Mouse (Mus musculus) kidney, adult 9 months (tissue): ENCODE results near the gene Gal.

Source experiments
- DNase-seq: peaks from one replicate; pipeline ENCODE4 v3.0.0; 2022

The Gal gene

DNA sequence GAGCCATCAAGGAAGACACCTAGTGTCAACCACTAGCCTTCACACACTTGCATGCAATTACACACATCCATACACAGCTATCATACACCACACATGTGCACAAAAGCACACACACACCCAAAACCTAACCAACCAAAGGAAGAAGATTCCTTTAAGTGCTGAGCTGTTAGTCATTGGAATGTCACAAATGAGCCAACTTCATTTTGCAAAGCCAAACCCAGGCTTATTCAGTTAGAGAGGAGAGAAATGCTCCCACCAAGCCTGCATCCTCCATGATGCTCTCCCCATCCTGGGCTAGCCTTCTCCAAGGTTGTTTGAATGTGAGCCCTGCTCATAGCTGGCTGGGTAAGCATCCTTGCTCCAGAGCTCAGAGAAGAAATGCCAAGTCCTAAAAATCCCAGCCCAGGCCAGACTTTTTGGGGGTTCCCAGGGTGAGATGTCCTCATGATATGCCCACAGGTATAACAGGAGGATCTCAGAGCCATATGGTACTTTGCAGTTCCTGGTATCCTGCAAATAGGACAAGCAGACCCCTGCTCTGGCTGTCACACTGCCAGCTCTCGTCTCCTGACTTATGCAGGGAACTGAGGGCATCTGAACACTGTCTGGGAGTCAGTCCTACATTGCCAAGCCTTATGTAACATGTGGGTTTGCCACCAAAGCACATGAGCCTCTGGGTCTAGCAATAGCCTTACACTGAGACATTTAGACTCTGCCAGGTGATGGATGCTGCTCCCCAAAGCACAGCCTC, 8.6 kb downstream of the Gal start:
- no peak for DNase-seq

DNA sequence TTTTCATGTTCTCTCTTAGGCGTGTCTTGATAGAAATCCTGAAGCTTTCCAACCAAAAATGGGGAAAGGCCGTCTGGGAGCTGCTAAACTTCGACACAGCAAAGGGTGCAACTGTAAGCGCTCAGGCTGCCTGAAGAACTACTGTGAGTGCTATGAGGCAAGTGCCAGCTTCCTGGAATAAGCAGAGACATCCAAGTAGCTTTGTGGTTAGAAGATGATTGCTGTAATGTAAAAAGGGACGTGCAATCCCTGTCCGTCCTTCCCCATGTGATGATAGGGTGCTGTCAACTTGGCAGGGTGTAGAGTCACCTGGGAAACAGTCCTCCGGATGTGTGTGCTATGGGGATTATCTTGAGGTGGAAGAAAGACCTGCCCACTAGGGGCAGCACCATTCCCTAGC, 10.3 kb downstream of the Gal start:
- DNase-seq: no peak

DNA sequence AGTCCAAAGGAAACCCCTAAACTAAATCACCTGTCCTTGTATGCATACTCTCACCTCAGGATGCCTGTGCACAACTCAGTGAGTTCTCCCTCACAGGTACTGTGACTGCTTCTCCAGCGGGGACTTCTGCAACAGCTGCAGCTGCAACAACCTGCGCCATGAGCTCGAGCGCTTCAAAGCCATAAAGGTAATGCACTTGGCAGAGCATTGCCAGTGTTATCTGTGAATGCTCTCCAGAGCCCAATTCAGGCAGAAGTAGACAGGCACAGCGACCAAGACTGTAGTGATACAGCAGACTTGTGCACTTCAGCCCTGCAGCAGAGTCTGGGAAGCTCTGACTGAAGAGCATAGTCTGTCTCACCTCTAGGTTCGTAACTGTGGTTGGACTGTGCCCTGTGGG, 12.0 kb downstream of the Gal start:
- no peak for DNase-seq

DNA sequence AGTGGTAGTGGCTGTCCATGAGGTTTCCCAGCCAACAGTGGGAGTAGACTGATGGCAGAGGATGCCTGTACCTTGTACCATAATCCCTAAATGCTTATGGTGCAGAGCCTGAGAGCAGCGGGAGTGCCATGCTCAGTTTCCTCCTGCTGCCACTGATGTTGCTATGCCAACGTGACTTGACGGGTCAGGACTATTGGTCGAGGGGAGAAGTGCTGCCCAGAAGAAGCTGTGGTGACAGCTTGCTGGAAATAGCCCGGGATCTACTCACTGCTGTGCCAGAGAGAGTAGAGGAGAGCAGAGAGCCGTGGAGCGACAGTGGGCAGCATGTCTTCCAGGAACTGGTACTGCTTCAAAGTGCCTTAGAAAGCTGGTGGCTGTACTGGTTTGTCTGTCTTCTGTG, 12.4 kb downstream of the Gal start:
- DNase-seq: no peak

DNA sequence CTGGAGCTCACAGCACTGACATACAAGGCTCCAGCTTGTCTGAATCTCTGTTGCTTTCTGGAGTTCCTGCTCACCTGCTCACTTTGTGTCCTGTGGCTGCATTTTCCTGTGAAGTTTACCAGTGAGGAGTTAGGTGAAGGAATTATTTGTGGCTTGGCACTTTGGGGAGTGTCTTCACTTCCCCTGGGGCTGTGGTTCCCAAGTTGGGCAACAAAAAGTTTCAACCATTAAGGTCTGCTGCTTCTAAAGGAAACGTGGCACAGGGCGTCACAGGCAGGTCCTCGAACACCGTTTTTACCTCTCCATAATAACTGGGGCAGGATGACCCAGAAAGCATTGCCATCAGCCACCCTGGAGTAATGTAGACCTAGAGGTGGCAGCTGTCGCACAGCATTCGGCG, 12.8 kb downstream of the Gal start:
- no peak for DNase-seq

DNA sequence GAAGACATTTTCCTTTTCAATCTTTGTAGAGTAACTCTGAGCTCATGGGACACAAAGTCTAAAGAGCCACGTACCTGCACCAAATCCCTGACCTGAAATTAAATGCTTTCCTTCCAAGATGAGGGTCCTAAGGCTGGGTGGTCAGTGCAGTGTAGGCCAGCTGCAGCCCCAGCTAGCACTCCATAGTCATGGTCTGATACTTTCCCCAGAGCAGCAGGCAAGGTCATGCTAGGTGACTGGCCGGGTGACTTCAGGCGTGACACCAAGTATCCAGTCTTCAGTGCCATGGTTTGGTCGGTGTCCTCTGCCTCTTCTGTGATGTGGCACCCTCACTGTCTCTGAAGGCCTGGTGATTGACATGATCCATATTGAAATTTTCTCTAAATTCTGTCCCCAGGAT, 14.3 kb downstream of the Gal start:
- no peak for DNase-seq

DNA sequence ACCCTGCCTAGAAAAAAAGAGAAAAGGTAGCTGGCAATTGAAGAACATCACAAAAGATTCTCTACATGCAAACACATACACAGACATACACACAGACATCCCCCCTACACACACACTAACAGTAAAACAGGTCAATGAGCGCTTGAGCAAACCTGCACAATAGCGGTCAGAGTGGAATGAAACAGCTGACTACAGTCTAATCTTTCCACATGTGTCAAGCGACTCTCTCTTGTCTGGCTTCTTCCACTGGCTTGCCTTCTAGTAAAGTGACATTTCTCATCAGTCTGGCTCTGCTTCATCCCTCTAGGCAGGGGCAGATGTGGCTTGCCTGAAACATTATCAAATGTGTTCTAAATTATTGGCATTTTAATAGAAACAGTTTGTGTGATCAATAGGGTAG, 20.1 kb downstream of the Gal start:
- DNase-seq: no peak

DNA sequence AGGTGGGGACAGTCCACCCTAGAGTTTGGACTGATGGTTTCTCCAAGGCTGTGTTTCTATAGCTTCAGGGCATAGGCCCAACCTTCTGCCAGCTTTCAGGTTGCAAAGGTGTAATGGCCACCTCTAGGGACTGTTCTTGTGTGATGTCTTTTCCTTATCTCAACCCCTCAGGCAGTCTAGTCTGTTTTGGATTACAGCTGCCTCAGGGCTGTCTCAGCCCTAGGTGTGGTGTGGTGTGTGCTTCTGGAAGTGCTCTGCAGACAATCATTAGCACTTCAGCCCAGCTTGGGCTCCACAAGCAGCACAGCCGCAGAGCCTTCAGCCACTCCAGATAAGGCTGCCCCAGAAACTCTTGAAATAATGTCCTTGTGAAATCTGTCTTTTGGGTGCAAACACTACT, 22.0 kb downstream of the Gal start:
- DNase-seq: no peak

DNA sequence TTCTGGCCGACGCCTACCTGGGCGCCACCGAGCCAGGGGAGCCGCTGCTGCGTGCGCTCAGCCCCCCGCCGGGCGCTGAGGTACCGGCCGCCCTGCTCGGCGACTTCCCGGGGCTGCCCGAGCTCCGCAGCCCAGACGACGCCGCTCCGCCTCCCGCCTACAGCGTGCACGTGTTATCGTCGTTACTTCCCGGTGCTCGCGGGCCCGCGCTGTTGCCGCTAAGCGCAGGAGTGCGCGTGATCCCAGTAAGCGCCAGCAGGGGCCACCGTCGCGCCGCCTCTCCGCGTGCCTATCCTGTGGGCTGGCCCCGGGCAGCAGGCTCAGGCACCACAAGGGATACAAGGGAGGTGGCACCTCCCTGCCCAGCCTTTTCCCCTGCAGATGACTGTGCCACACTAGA, 25.3 kb downstream of the Gal start:
- DNase-seq: peak; percentile 89

DNA sequence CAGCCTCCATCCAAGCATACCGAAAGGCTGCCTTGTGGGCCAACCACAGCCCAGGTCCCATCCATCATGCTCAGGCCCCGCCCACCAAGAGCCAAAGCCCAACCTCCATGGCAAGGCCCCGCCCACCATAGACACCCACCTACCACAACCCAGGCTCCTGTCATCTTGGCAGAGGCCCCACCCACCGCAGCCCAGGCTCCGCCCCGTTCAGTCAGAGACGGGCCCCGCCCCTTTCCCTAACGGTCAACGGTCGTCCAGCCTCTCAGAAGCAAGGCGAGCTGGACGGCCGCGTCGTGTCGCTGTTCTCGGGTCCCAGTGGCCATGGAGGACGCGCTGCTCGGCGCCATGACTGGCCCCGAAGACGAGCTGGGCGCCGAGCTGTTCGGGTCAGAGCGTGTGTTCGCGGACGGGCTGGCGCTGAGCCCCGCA, 25.7 kb downstream of the Gal start, which contains the start of gene Tesmin:
TSS of gene Tesmin (plus strand) at position 229 of the 429 bp plus-strand sequence.
- peak; percentile 97 for DNase-seq

DNA sequence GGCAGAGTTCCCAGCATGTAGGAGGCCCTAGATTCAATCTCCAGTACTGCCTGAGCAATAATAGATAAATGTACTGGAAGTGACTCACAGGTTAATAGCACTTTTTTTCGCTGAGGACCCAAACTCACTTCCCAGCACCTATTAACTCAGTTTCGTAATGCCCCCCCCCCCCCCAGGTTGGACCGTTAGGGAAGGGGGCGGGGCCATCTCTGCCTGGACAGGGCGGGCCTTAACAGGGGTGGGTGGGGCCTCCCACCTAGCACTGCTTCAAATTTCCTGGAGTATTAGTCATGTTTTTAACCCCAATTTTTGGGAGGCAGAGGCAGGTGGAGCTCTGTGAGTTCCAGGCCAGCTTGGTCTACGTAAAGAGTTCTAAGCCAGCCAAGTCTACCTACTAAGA, 26.3 kb downstream of the Gal start:
- no peak for DNase-seq

DNA sequence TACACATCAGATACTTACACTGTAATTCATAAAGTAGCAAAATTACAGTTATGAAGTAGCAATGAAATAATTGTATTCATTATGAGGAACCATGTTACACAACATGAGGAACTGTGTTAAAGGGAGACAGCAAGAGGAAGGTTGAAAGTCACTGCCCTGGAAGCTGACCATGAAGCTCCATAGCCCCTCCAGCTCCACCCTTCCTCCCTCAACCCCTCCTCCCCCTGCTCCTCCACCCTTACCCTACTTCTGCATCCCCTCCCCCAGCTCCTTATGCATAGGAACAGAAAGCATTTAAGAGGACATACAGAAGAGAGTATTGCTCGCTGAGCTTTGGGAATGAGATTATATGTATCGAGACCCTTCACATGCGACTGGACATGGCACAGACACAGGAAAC, 35.7 kb downstream of the Gal start:
- no peak for DNase-seq

DNA sequence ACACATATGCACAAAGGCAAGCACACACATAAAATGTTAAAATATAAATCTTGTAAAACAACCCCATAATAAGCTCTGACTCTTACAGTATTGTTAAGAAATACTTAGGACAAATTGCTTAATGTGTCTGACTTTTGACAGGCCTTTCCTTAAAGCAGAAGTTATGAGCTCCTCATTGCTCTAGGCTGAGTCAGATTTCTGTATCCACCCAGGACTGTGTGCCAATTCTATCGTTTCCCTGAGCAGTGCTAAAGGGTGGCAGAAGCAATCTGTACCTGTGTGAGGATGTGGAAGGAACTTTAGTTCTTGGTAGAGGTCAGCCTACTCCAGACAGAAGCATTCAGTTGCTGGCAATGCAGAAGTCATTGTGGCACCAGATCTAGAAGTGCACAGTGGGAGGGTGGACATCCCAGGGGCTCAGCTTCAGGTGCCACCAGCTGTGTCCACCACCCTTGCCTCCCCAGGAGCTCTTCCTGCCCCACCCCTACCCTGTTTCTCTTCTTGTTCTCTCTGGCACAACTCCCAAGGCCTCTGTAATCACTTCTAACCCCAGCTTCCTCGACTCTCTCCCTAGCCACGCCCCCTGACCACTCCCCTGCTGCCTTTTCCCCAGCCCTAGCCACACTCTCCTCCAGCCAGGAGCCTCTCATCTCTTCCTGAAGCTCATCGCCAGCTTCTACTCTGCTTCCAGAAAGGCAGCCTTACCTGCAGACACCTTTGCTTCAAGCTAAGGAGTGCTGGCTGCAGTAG, 37.2 kb downstream of the Gal start:
- no peak for DNase-seq

DNA sequence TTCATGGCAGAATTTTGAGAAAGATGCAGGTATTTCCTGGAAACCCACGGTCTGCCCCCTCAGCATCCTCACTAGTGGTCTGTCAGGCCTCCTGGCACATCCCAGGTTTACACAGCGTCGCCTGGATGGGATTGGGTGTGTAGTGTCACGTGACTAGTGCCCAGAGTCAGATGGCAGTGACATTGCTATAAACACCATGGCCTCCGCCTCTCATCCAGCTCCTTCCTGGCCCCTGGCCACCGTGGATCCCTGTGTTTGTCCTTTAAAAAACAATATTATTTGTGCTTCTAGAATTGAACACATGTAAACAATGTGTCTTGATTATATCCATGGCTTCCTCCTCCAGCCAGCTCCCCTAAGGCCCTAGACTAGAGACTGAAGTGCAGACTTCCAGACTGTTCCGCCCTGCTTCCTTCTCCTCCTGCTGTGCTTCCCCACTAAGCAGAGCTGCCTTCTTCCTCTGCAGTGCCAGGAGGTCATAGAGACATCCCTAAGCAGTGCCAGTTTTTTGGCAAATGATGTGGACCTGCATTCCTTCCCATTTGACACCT, 38.3 kb downstream of the Gal start:
- DNase-seq: no peak

DNA sequence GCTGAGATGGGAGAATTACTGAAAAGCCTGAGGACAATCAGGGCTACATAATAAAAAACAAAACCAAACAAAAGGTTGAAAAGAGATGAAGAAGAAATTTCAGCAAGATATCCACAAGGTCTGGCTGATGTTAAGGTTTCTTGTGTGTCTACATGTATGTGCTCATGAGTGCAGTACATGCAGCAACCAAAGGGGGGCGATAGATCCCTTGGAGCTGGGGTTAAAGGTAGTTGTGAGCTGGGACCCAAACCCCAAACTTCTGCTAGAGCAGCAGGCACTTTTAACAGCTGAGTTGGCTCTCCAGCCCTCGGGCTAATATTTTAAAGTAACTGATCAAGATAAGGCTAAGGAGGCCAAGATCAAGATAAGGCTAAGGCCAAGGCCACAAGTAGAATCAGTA, 40.3 kb downstream of the Gal start:
- DNase-seq: no peak

DNA sequence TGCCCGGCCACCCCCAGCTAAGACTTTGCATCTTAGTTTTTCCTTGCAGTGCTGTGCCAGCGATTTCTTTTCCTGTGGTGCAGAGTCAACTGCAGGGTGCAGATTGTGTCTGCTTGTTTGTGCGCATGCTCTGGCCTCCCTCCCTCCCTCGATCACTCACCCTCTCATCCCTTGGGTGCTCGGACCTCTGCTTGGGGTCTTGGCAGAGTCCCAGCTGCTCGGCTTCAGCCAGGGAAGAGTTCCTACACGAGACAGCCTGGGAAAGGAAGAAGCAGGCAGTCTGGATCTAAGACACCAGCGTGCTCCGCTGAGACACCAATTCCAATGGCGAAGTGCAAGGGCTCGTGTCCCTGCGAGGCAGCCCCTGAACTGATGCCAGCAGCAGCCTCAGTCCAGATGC, 41.0 kb downstream of the Gal start:
- peak; percentile 40 for DNase-seq

DNA sequence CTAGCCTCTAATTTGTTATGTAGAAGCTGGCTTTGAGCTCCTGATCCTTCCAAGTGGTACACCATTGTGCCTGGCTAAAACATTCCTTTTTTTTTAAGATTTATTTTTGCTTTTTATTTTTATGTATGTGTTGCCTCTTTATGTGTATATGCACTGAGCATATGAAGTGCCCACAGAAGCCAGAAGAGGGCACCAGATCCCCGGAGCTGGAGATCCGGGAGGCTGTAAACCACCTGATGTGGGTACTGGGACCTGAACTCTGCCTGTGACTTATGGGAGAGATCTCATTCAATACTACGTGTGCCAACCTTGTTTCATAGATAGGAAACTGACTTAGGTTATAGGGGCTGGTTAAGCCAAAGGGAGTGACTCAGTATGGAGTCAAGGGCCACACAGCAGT, 46.1 kb downstream of the Gal start:
- no peak for DNase-seq

DNA sequence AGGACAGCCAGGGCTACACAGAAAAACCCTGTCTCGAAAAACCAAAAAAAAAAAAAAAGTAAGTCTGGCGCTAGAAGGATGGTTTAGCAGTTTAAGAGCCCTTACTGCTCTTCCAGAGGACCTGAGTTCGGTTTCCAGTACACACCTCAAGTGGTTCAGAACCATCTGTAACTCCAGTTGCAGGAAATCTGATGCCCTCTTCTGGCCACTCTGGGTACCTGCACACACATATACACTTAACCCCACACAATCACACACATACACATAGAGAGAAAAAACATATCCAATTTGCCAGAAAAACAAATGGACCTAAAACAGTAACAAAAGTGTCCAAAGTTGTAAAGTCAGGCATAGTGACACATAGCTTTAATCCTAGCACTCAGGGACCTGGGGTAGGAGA, 49.3 kb downstream of the Gal start:
- no peak for DNase-seq

DNA sequence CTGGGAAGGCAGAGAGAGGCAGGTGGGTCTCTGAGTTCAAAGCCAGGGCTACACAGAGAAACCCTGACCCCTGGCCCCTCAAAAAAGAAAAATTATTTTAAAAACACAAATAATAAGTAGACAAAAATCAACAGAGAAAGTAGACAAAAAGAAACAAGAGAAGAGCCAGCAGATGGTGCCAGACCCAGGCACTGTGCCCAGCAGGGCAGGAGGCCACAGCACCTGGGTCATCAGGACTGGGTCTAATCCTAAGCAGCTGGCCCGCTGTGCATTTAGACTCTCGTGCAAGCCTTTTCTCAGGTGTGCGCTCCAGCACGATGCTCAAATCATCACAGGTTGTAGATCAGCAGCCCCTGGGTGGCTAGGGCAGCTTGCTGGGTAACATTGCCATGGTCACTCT, 50.8 kb downstream of the Gal start:
- no peak for DNase-seq
